Mouse (Mus musculus) myocyte (in vitro differentiated cells): ENCODE measurements around the gene Atp5f1.

Source experiments
- CEBPB ChIP-seq: IDR thresholded peaks from 2 replicates; pipeline ENCODE4 v1.6.1; 2011; ENCODE audit warnings: mild to moderate bottlenecking, moderate library complexity; ENCODE audit not compliant: poor library complexity, insufficient read depth, severe bottlenecking
- E2F4 ChIP-seq: IDR thresholded peaks from one replicate; pipeline ENCODE4 v1.6.1; 2011; ENCODE audit warnings: mild to moderate bottlenecking, control low read depth, moderate library complexity; ENCODE audit not compliant: insufficient read depth
- MAX ChIP-seq: IDR thresholded peaks from one replicate; pipeline ENCODE4 v1.6.1; 2011; ENCODE audit warnings: low read depth, mild to moderate bottlenecking, control low read depth
- MYOD1 ChIP-seq, 3 experiments: IDR thresholded peaks; one replicate each; pipeline ENCODE4 v1.6.1; 2011; ENCODE audit warnings: control low read depth in 2 of 3, low read depth in 2 of 3, mild to moderate bottlenecking in 2 of 3, moderate library complexity in 1 of 3; ENCODE audit not compliant: insufficient read length in 2 of 3, control insufficient read depth in 1 of 3
- MYOG ChIP-seq, 3 experiments: IDR thresholded peaks; one replicate each; pipeline ENCODE4 v1.6.1; 2011; ENCODE audit warnings: control low read depth in 2 of 3, low read depth in 2 of 3, mild to moderate bottlenecking in 2 of 3; ENCODE audit not compliant: insufficient read length in 2 of 3, control insufficient read depth in 1 of 3, insufficient read depth in 1 of 3
- POLR2A ChIP-seq: IDR thresholded peaks from one replicate; pipeline ENCODE4 v1.6.1; 2011; ENCODE audit warnings: low read depth, mild to moderate bottlenecking, control low read depth, moderate library complexity; ENCODE audit not compliant: insufficient read length
- POLR2AphosphoS2 ChIP-seq: IDR thresholded peaks from one replicate; pipeline ENCODE4 v1.6.1; 2011; ENCODE audit warnings: low read depth, control low read depth; ENCODE audit not compliant: insufficient read length
- SRF ChIP-seq: IDR thresholded peaks from one replicate; pipeline ENCODE4 v1.6.1; 2011; ENCODE audit warnings: low read depth; ENCODE audit not compliant: control insufficient read depth, insufficient read length
- TCF12 ChIP-seq: IDR thresholded peaks from one replicate; pipeline ENCODE4 v1.6.1; 2011; ENCODE audit warnings: mild to moderate bottlenecking, control low read depth; ENCODE audit not compliant: poor library complexity, insufficient read depth, severe bottlenecking
- TCF3 ChIP-seq: IDR thresholded peaks from one replicate; pipeline ENCODE4 v1.6.1; 2011; ENCODE audit warnings: low read depth, control low read depth; ENCODE audit not compliant: insufficient read length
- USF1 ChIP-seq: IDR thresholded peaks from one replicate; pipeline ENCODE4 v1.6.1; 2011; ENCODE audit warnings: low read depth, mild to moderate bottlenecking, control low read depth, moderate library complexity

DNA sequence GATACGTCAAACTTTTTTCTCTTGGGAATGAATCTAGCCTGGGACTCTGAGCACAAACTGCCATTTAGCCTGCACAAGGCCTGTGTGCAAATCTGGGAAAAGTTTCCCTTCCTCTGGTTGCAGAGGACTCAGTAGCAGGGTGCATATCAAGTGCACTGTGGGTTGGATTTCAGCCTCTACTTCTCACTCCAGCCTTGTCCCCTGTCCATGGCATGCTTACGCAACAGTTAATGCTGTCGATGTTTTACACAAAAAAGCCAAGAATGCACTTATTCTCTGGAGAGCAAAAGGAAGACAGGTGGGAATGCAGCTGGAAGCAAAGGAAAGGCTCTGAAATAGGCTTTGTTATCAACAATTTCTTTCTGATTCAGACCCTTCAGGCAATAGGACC, 41.5 kb downstream of the Atp5f1 start:
- TF ChIP-seq POLR2A (no peak), MYOG (IDR thresholded peaks at IDR 0.05; ENCODE audit: control insufficient read depth in 1 of 3, insufficient read depth in 1 of 3, insufficient read length in 2 of 3, low read depth in 2 of 3) (no peak), POLR2AphosphoS2 (no peak), MYOD1 (IDR thresholded peaks at IDR 0.05; ENCODE audit: control insufficient read depth in 1 of 3, insufficient read length in 2 of 3, low read depth in 2 of 3) (no peak), CEBPB (no peak), MAX (no peak), USF1 (no peak), TCF3 (no peak), E2F4 (no peak), TCF12 (no peak), SRF (no peak)
